Mouse (Mus musculus) ovary, postnatal 14 days (tissue): ENCODE measurements around the gene Stard10.
A peak's percentile ranks its signal among the peaks of the same experiment; 100 is the strongest.

ENCODE experiments used
- DNase-seq: peaks from one replicate; pipeline ENCODE4 v3.0.0; 2022; ENCODE audit warnings: low spot score

The Stard10 gene

GRCm38 (mm10) chr7:101373082-101373481, 56.2 kb downstream of the Stard10 start:
- no peak for DNase-seq

- DNase-seq, result no peak
Observed at GRCm38 (mm10) chr7:101374155-101374554, 57.3 kb downstream of the Stard10 start.

- DNase-seq, result no peak
Observed at GRCm38 (mm10) chr7:101376701-101377340, 59.9 kb downstream of the Stard10 start.

- peak; percentile 68 for DNase-seq
Observed at GRCm38 (mm10) chr7:101377741-101378262, 60.9 kb downstream of the Stard10 start.

- DNase-seq, result no peak
Observed at GRCm38 (mm10) chr7:101378285-101378684, 61.4 kb downstream of the Stard10 start.

GRCm38 (mm10) chr7:101378796-101379465, 62.0 kb downstream of the Stard10 start:
- no peak for DNase-seq

GRCm38 (mm10) chr7:101379732-101380131, 62.8 kb downstream of the Stard10 start:
- no peak for DNase-seq

- no peak for DNase-seq
Observed at GRCm38 (mm10) chr7:101381512-101381911, 64.6 kb downstream of the Stard10 start.

GRCm38 (mm10) chr7:101382378-101382777, 65.5 kb downstream of the Stard10 start:
- no peak for DNase-seq

GRCm38 (mm10) chr7:101383756-101384155, 66.9 kb downstream of the Stard10 start:
- no peak for DNase-seq

GRCm38 (mm10) chr7:101384931-101385330, 68.0 kb downstream of the Stard10 start:
- no peak for DNase-seq

GRCm38 (mm10) chr7:101385331-101385733, 68.4 kb downstream of the Stard10 start:
- DNase-seq, result no peak

- no peak for DNase-seq
Observed at GRCm38 (mm10) chr7:101385866-101386452, 69.1 kb downstream of the Stard10 start.

- no peak for DNase-seq
Observed at GRCm38 (mm10) chr7:101389256-101389655, 72.4 kb downstream of the Stard10 start.

- DNase-seq, result no peak
Observed at GRCm38 (mm10) chr7:101391909-101392479, 75.1 kb downstream of the Stard10 start.

GRCm38 (mm10) chr7:101393015-101393414, 76.1 kb downstream of the Stard10 start:
- DNase-seq, result no peak

- peak; percentile 64 for DNase-seq
Observed at GRCm38 (mm10) chr7:101393694-101394504, 77.0 kb downstream of the Stard10 start.

GRCm38 (mm10) chr7:101394569-101394968, 77.7 kb downstream of the Stard10 start:
- DNase-seq, result no peak

GRCm38 (mm10) chr7:101395471-101395870, 78.6 kb downstream of the Stard10 start:
- no peak for DNase-seq
